Mouse (Mus musculus) mouse embryonic stem cell (cell line): ENCODE measurements around the gene Mxd3.

Experiments
- in situ Hi-C, 2 experiments: fragments of 300-500 bp; cut with MboI; formaldehyde crosslinking; loops; 1 replicate in 1 of 2; 3 replicates in 1 of 2; pipeline ENCODE4 v1.14.3; 2019 to 2020; ENCODE audit warnings: low sequenced_read_pairs in 2 of 2, low pct_unique_long_range_greater_than_20kb in 1 of 2, mixed read lengths in 1 of 2; ENCODE audit not compliant: unreplicated experiment in 1 of 2

Gene Mxd3

DNA sequence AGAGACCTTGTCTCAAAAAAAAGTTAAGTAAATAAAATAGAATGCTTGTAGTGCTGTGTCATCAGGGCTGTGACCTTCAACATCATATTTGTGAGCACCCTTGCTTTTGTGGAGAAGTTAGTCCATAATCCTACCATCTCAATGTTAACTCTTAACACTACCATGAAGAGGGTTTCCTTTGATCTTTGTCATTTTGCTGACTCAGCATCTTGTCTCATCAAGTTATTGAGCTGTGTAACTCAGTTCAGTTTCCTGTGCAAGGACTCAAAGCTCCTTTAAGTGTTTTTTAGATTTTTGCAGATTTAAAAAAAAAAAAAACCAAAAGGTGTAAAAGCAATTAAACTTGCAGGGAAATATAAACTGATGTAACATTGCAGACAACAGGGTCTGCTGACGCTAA is 32.9 kb downstream of the Mxd3 start:
- in situ Hi-C loops, result no loop called here

- in situ Hi-C loops, result no loop called here
Measured at GRCm38 (mm10) chr13:55288854-55289253, 40.8 kb downstream of the Mxd3 start.

DNA sequence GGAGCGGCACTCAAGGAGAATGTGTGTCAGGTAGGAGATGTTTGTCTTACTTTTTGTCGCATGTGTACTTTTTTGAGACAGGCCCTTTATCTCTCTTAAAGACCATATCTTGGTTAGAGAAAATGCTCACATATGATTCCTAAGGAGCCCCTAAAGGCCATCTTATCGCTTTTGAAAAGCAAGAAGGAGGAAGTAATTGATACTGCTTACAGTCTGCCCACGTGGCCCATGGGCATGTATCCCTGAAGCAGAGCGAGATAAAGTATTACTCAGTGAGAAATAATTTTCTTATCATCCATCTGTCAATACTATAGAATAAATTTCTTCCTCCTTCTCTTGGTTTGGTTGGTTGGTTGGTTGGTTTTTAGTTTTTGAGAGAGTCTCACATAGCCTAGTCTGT is 52.0 kb downstream of the Mxd3 start:
- in situ Hi-C loops, result no loop called here

- in situ Hi-C loops, result no loop called here
Measured at GRCm38 (mm10) chr13:55277203-55277602, 52.4 kb downstream of the Mxd3 start.
